ENCODE assay signal across 9 mouse cellular contexts in the genomic region with DNA sequence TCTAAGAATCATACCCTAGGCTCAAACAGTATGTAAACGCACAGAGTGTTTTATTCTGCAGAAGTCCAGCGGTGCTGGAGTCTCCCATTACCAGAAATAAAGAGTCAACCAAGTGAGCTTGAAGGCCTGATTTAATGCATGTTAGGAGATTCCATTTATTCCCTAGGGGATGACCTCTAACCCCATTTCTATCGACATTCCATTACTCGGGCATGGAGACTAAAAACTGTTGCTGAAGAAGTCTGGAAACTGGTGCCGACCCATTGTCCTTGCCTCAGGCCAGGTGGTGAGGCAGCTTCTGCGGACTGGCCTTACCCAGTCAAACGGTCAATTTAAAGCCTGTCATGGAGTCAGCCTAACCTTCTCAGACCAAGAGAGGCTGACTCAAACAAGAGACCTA. TPM values are rescaled to one million over a fixed set of nuclear protein-coding genes. Genes with fewer than 3 reads are reported as not detected.
DNase-seq lines count a peak whose midpoint lies in the region; ATAC-seq and TF ChIP-seq lines count a peak whose summit lies in the region.
"Had no signal": no experiment of that assay in that cellular context is flagged by ENCODE, and none has a peak within 500 bp of the region (broad histone marks: within the 10 kb centered on the region; RNA-seq: fewer than 3 reads in every experiment).

No protein-coding gene starts in this region.

- H3K4me2 ChIP-seq in forebrain, postnatal 0 days (ENCODE audit: low read depth) = no peak overlapping the region; the same call in 1 of the 2 replicates
- no peak overlapping the region; the same call in 1 of the 2 replicates for H3K4me2 ChIP-seq in hindbrain, embryonic 11.5 days (replicated peaks; ENCODE audit: low read depth, low read length)
- H3K4me2 ChIP-seq in midbrain, embryonic 11.5 days = no peak overlapping the region

- WGBS in forebrain, embryonic 10.5 days = 87% methylated on average over 7 of the region's 7 CpGs
- WGBS in forebrain, postnatal 0 days = 89% methylated on average over 7 of the region's 7 CpGs
- WGBS in hindbrain, embryonic 11.5 days = 63% methylated on average over 7 of the region's 7 CpGs
- WGBS in midbrain, embryonic 11.5 days = 78% methylated on average over 7 of the region's 7 CpGs

- H3K9ac ChIP-seq in forebrain, postnatal 0 days = no peak overlapping the region
- peak overlapping the region; percentile 97 for H3K9ac ChIP-seq in MEL (ENCODE audit: control insufficient read depth, low read depth, low read length, poor library complexity, severe bottlenecking)
- H3K9ac ChIP-seq in hindbrain, embryonic 11.5 days (ENCODE audit: low read depth, low read length) = no peak overlapping the region
- no peak overlapping the region for H3K9ac ChIP-seq in midbrain, embryonic 11.5 days (ENCODE audit: low read length)

- H3K27me3 ChIP-seq in forebrain, embryonic 10.5 days (ENCODE audit: poor library complexity, severe bottlenecking) = no peaks in the 10 kb centered on the region
- H3K27me3 ChIP-seq in forebrain, postnatal 0 days (ENCODE audit: insufficient read depth, low read length) = no peaks in the 10 kb centered on the region
- H3K27me3 ChIP-seq in MEL (ENCODE audit: control insufficient read depth in 1 of 2, insufficient read depth in 2 of 2, low read length in 2 of 2) = no peaks in the 10 kb centered on the region
- H3K27me3 ChIP-seq in hindbrain, embryonic 11.5 days (ENCODE audit: control insufficient read depth, insufficient read depth, low read length) = no peaks in the 10 kb centered on the region
- no peaks in the 10 kb centered on the region for H3K27me3 ChIP-seq in midbrain, embryonic 11.5 days (ENCODE audit: control insufficient read depth, insufficient read depth, low read length)

- no peak for ATAC-seq in forebrain, postnatal 0 days
- ATAC-seq in hindbrain, embryonic 11.5 days (ENCODE audit: low FRiP score) = no peak
- ATAC-seq in midbrain, embryonic 11.5 days (ENCODE audit: low FRiP score) = no peak
- ATAC-seq: activated CD4-positive, CD25-positive, alpha-beta regulatory T cell, adult 4 months had no signal

- H3K36me3 ChIP-seq in forebrain, embryonic 10.5 days (replicated peaks) = peaks cover 2% of the 10 kb centered on the region; the same call in 1 of the 2 replicates
- no peaks in the 10 kb centered on the region for H3K36me3 ChIP-seq in forebrain, postnatal 0 days (ENCODE audit: insufficient read depth)
- peaks cover 0 to 25% of the 10 kb centered on the region in 2 experiments; a peak in 2 of 4 replicates for H3K36me3 ChIP-seq in MEL (ENCODE audit: control insufficient read depth in 1 of 2, insufficient read depth in 2 of 2, low read length in 2 of 2)
- no peaks in the 10 kb centered on the region for H3K36me3 ChIP-seq in hindbrain, embryonic 11.5 days (ENCODE audit: control insufficient read depth, insufficient read depth, low read length)
- H3K36me3 ChIP-seq in midbrain, embryonic 11.5 days (ENCODE audit: control insufficient read depth, insufficient read depth, low read length) = no peaks in the 10 kb centered on the region

- no peak for TF ChIP-seq EP300 in MEL (IDR thresholded peaks at IDR 0.05; ENCODE audit: low read depth in 1 of 2, low read length in 2 of 2)

- TF ChIP-seq POLR2A in MEL (IDR thresholded peaks at IDR 0.05; ENCODE audit: control insufficient read depth in 1 of 2, insufficient read depth in 1 of 2, low read depth in 1 of 2, low read length in 2 of 2, poor library complexity in 1 of 2) = no peak

- H3K4me1 ChIP-seq in forebrain, embryonic 10.5 days = peaks cover 22% of the 10 kb centered on the region
- H3K4me1 ChIP-seq in forebrain, postnatal 0 days (ENCODE audit: insufficient read depth) = peaks cover 14% of the 10 kb centered on the region
- peaks cover 0 to 14% of the 10 kb centered on the region in 2 experiments; a peak in 2 of 4 replicates for H3K4me1 ChIP-seq in MEL (ENCODE audit: control insufficient read depth in 1 of 2, insufficient read depth in 2 of 2, low read length in 2 of 2)
- no peaks in the 10 kb centered on the region for H3K4me1 ChIP-seq in hindbrain, embryonic 11.5 days (replicated peaks; ENCODE audit: control insufficient read depth, insufficient read depth, low read length)
- peaks cover 17% of the 10 kb centered on the region for H3K4me1 ChIP-seq in midbrain, embryonic 11.5 days (ENCODE audit: control insufficient read depth, insufficient read depth, low read length)

- H3K4me3 ChIP-seq in forebrain, embryonic 10.5 days = peak overlapping the region; percentile 87
- H3K4me3 ChIP-seq in forebrain, postnatal 0 days (ENCODE audit: low read depth, low read length) = no peak overlapping the region
- H3K4me3 ChIP-seq in MEL (ENCODE audit: control insufficient read depth in 1 of 2, insufficient read depth in 1 of 2, low read depth in 2 of 2, low read length in 2 of 2) = no peak overlapping the region; a peak in 1 of 4 replicates
- H3K4me3 ChIP-seq in hindbrain, embryonic 11.5 days (ENCODE audit: low read depth, low read length) = no peak overlapping the region
- H3K4me3 ChIP-seq in midbrain, embryonic 11.5 days (ENCODE audit: low read depth, low read length) = no peak overlapping the region

- TF ChIP-seq CTCF in forebrain, postnatal 0 days (IDR thresholded peaks at IDR 0.05; ENCODE audit: low read depth) = no peak
- TF ChIP-seq CTCF in MEL (IDR thresholded peaks at IDR 0.05 in 2 of 3, conservative IDR thresholded peaks at IDR 0.05 in 1 of 3; ENCODE audit: control insufficient read depth in 1 of 3, insufficient read depth in 1 of 3, low read depth in 2 of 3, low read length in 3 of 3, poor library complexity in 1 of 3, severe bottlenecking in 1 of 3) = no peak

- 0 out of 2 replicates have a peak overlapping the region, but pooled peaks have one; percentile 97 for H3K27ac ChIP-seq in forebrain, embryonic 10.5 days
- H3K27ac ChIP-seq in forebrain, postnatal 0 days (ENCODE audit: low read depth, low read length) = no peak overlapping the region; the same call in 1 of the 2 replicates
- no peak overlapping the region for H3K27ac ChIP-seq in MEL (ENCODE audit: control insufficient read depth, low read depth, low read length)
- H3K27ac ChIP-seq in hindbrain, embryonic 11.5 days (ENCODE audit: low read depth, low read length) = no peak overlapping the region
- no peak overlapping the region for H3K27ac ChIP-seq in midbrain, embryonic 11.5 days (ENCODE audit: low read depth, low read length)

- DNase-seq in forebrain, embryonic 10.5 days (ENCODE audit: extremely low spot score, low spot score) = no peak
- no peak for DNase-seq in forebrain, postnatal 0 days
- no peak for DNase-seq in MEL (ENCODE audit: low read depth, low spot score)
- DNase-seq in hindbrain, embryonic 11.5 days (ENCODE audit: low spot score) = peak; percentile 45
- peak; percentile 88 for DNase-seq in midbrain, embryonic 11.5 days (ENCODE audit: low spot score, missing footprints)
- DNase-seq in layer of hippocampus, postnatal 10 days (ENCODE audit: low spot score in 2 of 2) = no peak
- no peak for DNase-seq in cerebellum, adult 18-20 months
- DNase-seq in right cerebral cortex, adult 18-20 months = no peak

- TF ChIP-seq RAD21 in MEL (IDR thresholded peaks at IDR 0.05; ENCODE audit: low read depth, low read length) = no peak

- H3K9me3 ChIP-seq in forebrain, embryonic 10.5 days = no peaks in the 10 kb centered on the region
- H3K9me3 ChIP-seq in forebrain, postnatal 0 days (ENCODE audit: low read length) = no peaks in the 10 kb centered on the region
- no peaks in the 10 kb centered on the region for H3K9me3 ChIP-seq in MEL (replicated peaks; ENCODE audit: insufficient read depth, low read length)
- no peaks in the 10 kb centered on the region for H3K9me3 ChIP-seq in hindbrain, embryonic 11.5 days (ENCODE audit: control insufficient read depth, low read length)
- H3K9me3 ChIP-seq in midbrain, embryonic 11.5 days (ENCODE audit: control insufficient read depth, low read length) = no peaks in the 10 kb centered on the region

- peaks cover 33% of the 10 kb centered on the region for H3K79me2 ChIP-seq in MEL (ENCODE audit: control insufficient read depth, insufficient read depth, low read length, poor library complexity)

TF ChIP-seq in MEL, 35 proteins besides CTCF, POLR2A, EP300 and RAD21 (continues in another document):
- TF ChIP-seq ZNF384 (IDR thresholded peaks at IDR 0.05; ENCODE audit: low read depth, low read length) = no peak
- no peak for TF ChIP-seq NRF1 (IDR thresholded peaks at IDR 0.05; ENCODE audit: insufficient read depth, low read depth, low read length, poor library complexity, severe bottlenecking)
- no peak for TF ChIP-seq MYB (IDR thresholded peaks at IDR 0.05; ENCODE audit: low read depth, low read length)
- no peak for TF ChIP-seq ETS1 (IDR thresholded peaks at IDR 0.05; ENCODE audit: low read depth, low read length)
- no peak for TF ChIP-seq MYC (IDR thresholded peaks at IDR 0.05; ENCODE audit: low read depth, low read length)
- no peak for TF ChIP-seq SMC3 (IDR thresholded peaks at IDR 0.05; ENCODE audit: low read depth, low read length)
- no peak for TF ChIP-seq HCFC1 (IDR thresholded peaks at IDR 0.05; ENCODE audit: low read depth, low read length)
- TF ChIP-seq ZC3H11A (IDR thresholded peaks at IDR 0.05; ENCODE audit: low read depth, low read length) = no peak

RNA-seq across cellular contexts. Expression of a gene that starts 1.5 kb away (rescaled TPM):
- 361 and 381 TPM in 2 replicates for polyA plus RNA-seq in forebrain, embryonic 10.5 days (2016; fragmentation: Nextera tagmentation; extraction: Ambion mirVana)
- 124 and 134 TPM in 2 replicates for total RNA-seq in forebrain, postnatal 0 days (2014; rRNA removed)
- 294 and 334 TPM in 2 replicates for polyA plus RNA-seq in forebrain, postnatal 0 days (2015; fragmentation: Nextera tagmentation; extraction: Ambion mirVana)
- 80.7 and 95.4 TPM in 2 replicates for total RNA-seq in MEL (2012; rRNA removed)
- 100 to 1,000 TPM in 1 of 2 experiments, not detected in 1; 181 TPM for polyA plus RNA-seq in MEL (2012; ENCODE audit: insufficient read depth in 1 of 2, insufficient read length in 2 of 2, low read depth in 1 of 2, low replicate concordance in 2 of 2, missing spikeins in 1 of 2)
- 299 and 310 TPM in 2 replicates for polyA plus RNA-seq in hindbrain, embryonic 11.5 days (2014; fragmentation: Nextera tagmentation; extraction: Ambion mirVana)
- 342 and 356 TPM in 2 replicates for polyA plus RNA-seq in midbrain, embryonic 11.5 days (2014; fragmentation: Nextera tagmentation; extraction: Ambion mirVana)
- 100 to 1,000 TPM in 1 of 2 experiments, 10 to 100 TPM in 1; 93.2 to 104 TPM for total RNA-seq in layer of hippocampus, postnatal 10 days (2021)

RNA-seq across cellular contexts. Expression of a gene that starts 19.2 kb away (rescaled TPM):
- polyA plus RNA-seq in forebrain, embryonic 10.5 days (2016; fragmentation: Nextera tagmentation; extraction: Ambion mirVana) = 240 and 251 TPM in 2 replicates
- 22.9 and 23.1 TPM in 2 replicates for total RNA-seq in forebrain, postnatal 0 days (2014; rRNA removed)
- 129 and 149 TPM in 2 replicates for polyA plus RNA-seq in forebrain, postnatal 0 days (2015; fragmentation: Nextera tagmentation; extraction: Ambion mirVana)
- total RNA-seq in MEL (2012; rRNA removed) = 133 and 145 TPM in 2 replicates
- 100 to 1,000 TPM in 1 of 2 experiments, not detected in 1; 138 TPM for polyA plus RNA-seq in MEL (2012; ENCODE audit: insufficient read depth in 1 of 2, insufficient read length in 2 of 2, low read depth in 1 of 2, low replicate concordance in 2 of 2, missing spikeins in 1 of 2)
- 221 and 233 TPM in 2 replicates for polyA plus RNA-seq in hindbrain, embryonic 11.5 days (2014; fragmentation: Nextera tagmentation; extraction: Ambion mirVana)
- polyA plus RNA-seq in midbrain, embryonic 11.5 days (2014; fragmentation: Nextera tagmentation; extraction: Ambion mirVana) = 254 and 258 TPM in 2 replicates
- total RNA-seq in layer of hippocampus, postnatal 10 days (2021) = 10 to 100 TPM; 50.5 to 54.4 TPM

Comparison
In these comparisons a context has a peak if more than half of its experiments do, and no peak if none do; other contexts are left out.
1. DNase-seq: peak in hindbrain, embryonic 11.5 days (single experiment) and midbrain, embryonic 11.5 days (single experiment); none in forebrain, embryonic 10.5 days (single experiment), forebrain, postnatal 0 days (single experiment), MEL (single experiment), layer of hippocampus, postnatal 10 days (0 of 2), cerebellum, adult 18-20 months (0 of 2) and right cerebral cortex, adult 18-20 months (single experiment).